Mouse (Mus musculus) hindbrain, embryonic 14.5 days (tissue): ENCODE data around the gene Krt80. TPM values are rescaled to one million over a fixed set of nuclear protein-coding genes. Genes with fewer than 3 reads are reported as not detected.

Experiments used
- ATAC-seq: fragments of 200-750 bp; cut with Nextera tagmentation; 2 replicates; pipeline ENCODE4 v1.8.0; 2017; ENCODE audit warnings: moderate number of reproducible peaks, mild to moderate bottlenecking, moderate TSS enrichment, moderate library complexity; ENCODE audit not compliant: low FRiP score
- DNase-seq: peaks from one replicate; pipeline ENCODE4 v3.0.0-alpha.2; 2015; ENCODE audit warnings: low spot score
- H3K27ac ChIP-seq: fragments of 300-500 bp; sonication (generic); 2 replicates; pipeline ENCODE4 v1.5.1; 2014; ENCODE audit warnings: mild to moderate bottlenecking, moderate library complexity
- H3K27me3 ChIP-seq: fragments of 300-500 bp; sonication (generic); 2 replicates; pipeline ENCODE4 v1.6.1; 2014; ENCODE audit warnings: mild to moderate bottlenecking, low read length, mixed read lengths; ENCODE audit not compliant: control insufficient read depth, insufficient read depth
- H3K36me3 ChIP-seq: fragments of 300-500 bp; sonication (generic); replicated peaks from 2 replicates; pipeline ENCODE4 v1.6.1; 2014; ENCODE audit not compliant: control insufficient read depth, insufficient read depth
- H3K4me1 ChIP-seq: fragments of 300-500 bp; sonication (generic); replicated peaks from 2 replicates; pipeline ENCODE4 v1.6.1; 2014; ENCODE audit warnings: antibody characterized with exemption, low read length, mixed read lengths; ENCODE audit not compliant: control insufficient read depth, insufficient read depth
- H3K4me2 ChIP-seq: fragments of 300-500 bp; sonication (generic); replicated peaks from 2 replicates; pipeline ENCODE4 v1.6.1; 2014; ENCODE audit warnings: mild to moderate bottlenecking, moderate library complexity
- H3K4me3 ChIP-seq: fragments of 300-500 bp; sonication (generic); replicated peaks from 2 replicates; pipeline ENCODE4 v1.5.1; 2014; ENCODE audit warnings: mild to moderate bottlenecking, low read length
- H3K9ac ChIP-seq: fragments of 300-500 bp; sonication (generic); 2 replicates; pipeline ENCODE4 v1.6.1; 2014
- H3K9me3 ChIP-seq: fragments of 300-500 bp; sonication (generic); 2 replicates; pipeline ENCODE4 v1.6.1; 2016; ENCODE audit warnings: low read length; ENCODE audit not compliant: control insufficient read depth
- WGBS: fragments of 180-500 bp; shearing (Covaris S2); extraction: QIAGEN DNeasy Blood & Tissue Kit; methylation state at CpG from one replicate; pipeline ENCODE4 v1.1.7; 2014; 5-methylcytosine and 5-hydroxymethylcytosine counted together
- polyA plus RNA-seq: library from polyadenylated mRNA; unstranded; fragments of >200 nt; fragmentation: Nextera tagmentation; extraction: Ambion mirVana; gene quantifications from 2 replicates; pipeline ENCODE4 v1.2.1, GENCODE M21; 2014

Krt80 gene
- polyA plus RNA-seq = 0.11 TPM in 1 of 2 replicates, not detected in the other

DNA sequence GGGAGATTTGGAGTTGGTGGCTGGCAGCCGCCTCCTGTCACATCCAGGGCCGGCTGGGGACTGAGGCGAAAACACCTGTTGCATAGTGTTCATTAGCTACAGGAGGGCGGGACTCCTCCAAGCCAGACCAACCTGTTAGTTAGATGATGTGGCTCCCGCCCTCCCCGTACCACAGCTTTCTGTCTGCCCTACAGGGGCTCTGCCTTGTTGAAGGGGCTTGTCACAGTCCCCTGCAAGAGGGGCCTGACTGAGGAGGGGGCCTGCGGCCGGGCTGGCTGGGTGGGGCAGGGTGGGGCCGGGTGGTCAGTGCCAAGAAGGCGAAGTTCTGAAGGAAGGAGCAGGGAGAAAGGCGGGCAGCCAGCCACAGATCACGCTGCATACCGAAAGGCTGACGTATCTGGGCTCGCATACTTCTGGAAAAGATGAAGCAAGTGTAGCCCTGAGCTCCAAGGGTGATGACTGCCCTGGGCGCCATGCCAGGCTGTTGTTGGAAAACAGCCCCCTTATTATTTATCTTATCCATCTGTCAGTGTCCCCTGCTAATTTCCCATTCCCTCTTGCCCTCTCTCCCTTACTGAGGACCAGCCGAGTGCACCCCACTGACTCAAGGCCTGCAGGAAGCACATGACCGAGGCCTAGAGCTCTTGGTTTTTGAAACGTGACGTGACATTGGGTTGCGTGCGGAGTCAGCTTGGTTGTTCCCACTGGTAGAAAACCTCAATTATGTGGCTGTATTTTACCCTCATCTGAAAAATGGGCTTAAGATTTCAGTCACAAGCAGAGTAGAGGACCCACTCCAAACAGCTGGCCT lies at the start of gene Krt80:
Gene Krt80, minus strand, starts transcription at position 62 of the 811 bp plus-strand sequence.
- Histone ChIP-seq H3K27ac (no peak within 1 kb of the TSS), H3K4me1 (no peaks in the 10 kb centered on the region), H3K4me2 (no peak within 1 kb of the TSS), H3K9ac (no peak within 1 kb of the TSS), H3K9me3 (no peaks in the 10 kb centered on the region), H3K4me3 (no peak within 1 kb of the TSS), H3K27me3 (no peaks in the 10 kb centered on the region), H3K36me3 (no peaks in the 10 kb centered on the region)
- ATAC-seq (no peak), DNase-seq (peak; percentile 49)
- 50% methylated on average over 22 of the region's 22 CpGs for WGBS

- Histone ChIP-seq H3K9ac (no peak overlapping the region), H3K27me3 (0 out of 2 replicates have a peak, but pooled peaks cover 1% of the 10 kb centered on the region), H3K36me3 (no peaks in the 10 kb centered on the region), H3K9me3 (no peaks in the 10 kb centered on the region), H3K4me1 (no peaks in the 10 kb centered on the region), H3K4me2 (no peak overlapping the region), H3K27ac (no peak overlapping the region), H3K4me3 (no peak overlapping the region)
- 79% methylated on average over 4 of the region's 4 CpGs for WGBS
- ATAC-seq (no peak), DNase-seq (no peak)
Measured at GRCm38 (mm10) chr15:101418950-101419349, 49.0 kb upstream of the Krt80 start.

GRCm38 (mm10) chr15:101414807-101415565 lies 45.0 kb upstream of the Krt80 start:
- DNase-seq (no peak), ATAC-seq (no peak)
- no peak overlapping the region for H3K4me2 ChIP-seq
- H3K27me3 ChIP-seq = peaks cover 8% of the 10 kb centered on the region; the same call in 1 of the 2 replicates
- no peak overlapping the region for H3K27ac ChIP-seq
- no peaks in the 10 kb centered on the region for H3K4me1 ChIP-seq
- H3K4me3 ChIP-seq = no peak overlapping the region
- H3K9ac ChIP-seq = no peak overlapping the region
- no peaks in the 10 kb centered on the region for H3K9me3 ChIP-seq
- WGBS = 51% methylated on average over 11 of the region's 11 CpGs
- no peaks in the 10 kb centered on the region for H3K36me3 ChIP-seq

DNA sequence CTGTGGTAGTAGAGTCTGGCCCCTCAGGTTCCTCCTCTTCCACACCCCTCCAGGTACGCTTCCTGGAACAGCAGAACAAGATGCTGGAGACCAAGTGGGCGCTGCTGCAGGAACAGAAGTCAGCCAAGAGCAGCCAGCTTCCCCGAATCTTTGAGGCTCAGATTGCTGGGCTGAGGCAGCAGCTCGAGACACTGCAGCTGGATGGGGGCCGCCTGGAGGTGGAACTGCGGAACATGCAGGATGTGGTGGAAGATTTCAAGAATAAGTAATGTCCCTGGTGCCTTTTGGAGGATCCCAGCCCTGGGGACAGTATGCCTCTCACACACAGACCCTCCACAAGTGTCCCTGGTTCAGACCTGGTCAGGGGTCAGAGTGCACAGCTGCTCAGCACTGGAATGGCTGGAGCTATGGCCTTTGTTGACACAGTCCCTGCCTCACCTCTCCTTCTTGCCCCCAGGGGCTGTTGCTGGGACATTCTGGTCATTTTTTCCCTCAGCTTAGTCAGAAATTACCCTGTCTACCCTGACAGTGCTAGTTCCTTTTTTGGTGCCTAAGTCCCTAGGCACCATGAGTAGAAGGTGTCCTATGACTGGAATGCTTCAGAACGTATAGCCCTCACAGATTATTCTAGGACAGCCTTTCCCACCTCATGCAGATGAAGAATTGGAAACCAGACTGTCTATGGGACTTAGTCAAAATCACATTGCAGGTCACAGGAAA lies 44.1 kb upstream of the Krt80 start:
- DNase-seq (no peak), ATAC-seq (no peak)
- Histone ChIP-seq H3K36me3 (no peaks in the 10 kb centered on the region), H3K9ac (no peak overlapping the region), H3K9me3 (no peaks in the 10 kb centered on the region), H3K27ac (no peak overlapping the region), H3K4me1 (no peaks in the 10 kb centered on the region), H3K27me3 (peaks cover 8% of the 10 kb centered on the region; the same call in 1 of the 2 replicates), H3K4me3 (no peak overlapping the region), H3K4me2 (no peak overlapping the region)
- 64% methylated on average over 7 of the region's 7 CpGs for WGBS

DNA sequence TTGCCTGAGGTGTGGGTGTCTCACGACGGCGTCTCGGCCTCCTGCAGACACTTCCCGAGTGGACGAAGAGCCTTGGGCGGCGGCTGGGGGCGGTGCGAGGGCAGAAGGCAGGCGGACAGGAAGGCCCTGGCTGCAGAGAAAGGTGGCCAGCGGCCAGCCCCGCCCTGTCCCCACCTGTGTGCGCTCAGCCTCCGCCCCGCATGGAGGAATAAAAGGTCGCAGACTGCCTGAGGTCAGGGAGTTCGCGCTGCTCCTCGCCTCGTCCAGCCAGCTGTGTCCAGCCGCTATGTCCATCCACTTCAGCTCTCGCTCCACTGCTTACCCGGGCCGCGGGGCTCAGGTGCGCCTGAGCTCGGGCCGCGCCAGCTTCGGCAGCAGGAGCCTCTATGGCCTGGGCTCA lies 42.2 kb upstream of the Krt80 start:
- H3K9ac ChIP-seq = no peak overlapping the region

GRCm38 (mm10) chr15:101410775-101411174 lies 40.8 kb upstream of the Krt80 start, which contains the start of gene Krt7:
TSS of gene Krt7 (plus strand) at chr15:101411043.
- no peak within 1 kb of the TSS for H3K4me2 ChIP-seq
- ATAC-seq = no peak
- no peak within 1 kb of the TSS for H3K4me3 ChIP-seq
- 41% methylated on average over 2 of the region's 2 CpGs for WGBS
- H3K9me3 ChIP-seq = no peaks in the 10 kb centered on the region
- H3K27ac ChIP-seq = no peak within 1 kb of the TSS
- H3K27me3 ChIP-seq = peaks cover 8% of the 10 kb centered on the region; the same call in 1 of the 2 replicates
- no peak within 1 kb of the TSS for H3K9ac ChIP-seq
- H3K36me3 ChIP-seq = no peaks in the 10 kb centered on the region
- no peaks in the 10 kb centered on the region for H3K4me1 ChIP-seq
- no peak for DNase-seq

More for the DNA sequence above, 42.2 kb upstream of the Krt80 start:
- no peak overlapping the region for H3K4me3 ChIP-seq
- 26% methylated on average over 31 of the region's 31 CpGs for WGBS
- H3K27me3 ChIP-seq = peaks cover 8% of the 10 kb centered on the region; the same call in 1 of the 2 replicates
- no peaks in the 10 kb centered on the region for H3K9me3 ChIP-seq
- no peaks in the 10 kb centered on the region for H3K36me3 ChIP-seq
- H3K27ac ChIP-seq = no peak overlapping the region
- no peaks in the 10 kb centered on the region for H3K4me1 ChIP-seq
- no peak overlapping the region for H3K4me2 ChIP-seq
- no peak for DNase-seq
- no peak for ATAC-seq

- Histone ChIP-seq H3K36me3 (no peaks in the 10 kb centered on the region), H3K27ac (no peak overlapping the region), H3K9ac (no peak overlapping the region), H3K4me3 (no peak overlapping the region), H3K9me3 (no peaks in the 10 kb centered on the region), H3K4me2 (no peak overlapping the region), H3K4me1 (no peaks in the 10 kb centered on the region), H3K27me3 (no peaks in the 10 kb centered on the region)
- ATAC-seq (no peak), DNase-seq (no peak)
- WGBS = 85% methylated on average over 8 of the region's 8 CpGs
Measured at GRCm38 (mm10) chr15:101398269-101398668, 28.3 kb upstream of the Krt80 start.

GRCm38 (mm10) chr15:101397683-101398082 lies 27.7 kb upstream of the Krt80 start:
- no peaks in the 10 kb centered on the region for H3K27me3 ChIP-seq
- no peak overlapping the region for H3K27ac ChIP-seq
- ATAC-seq (no peak), DNase-seq (no peak)
- H3K9ac ChIP-seq = no peak overlapping the region
- 94% methylated on average over 2 of the region's 2 CpGs for WGBS
- no peaks in the 10 kb centered on the region for H3K4me1 ChIP-seq
- H3K36me3 ChIP-seq = no peaks in the 10 kb centered on the region
- no peak overlapping the region for H3K4me3 ChIP-seq
- H3K9me3 ChIP-seq = no peaks in the 10 kb centered on the region
- no peak overlapping the region for H3K4me2 ChIP-seq

DNA sequence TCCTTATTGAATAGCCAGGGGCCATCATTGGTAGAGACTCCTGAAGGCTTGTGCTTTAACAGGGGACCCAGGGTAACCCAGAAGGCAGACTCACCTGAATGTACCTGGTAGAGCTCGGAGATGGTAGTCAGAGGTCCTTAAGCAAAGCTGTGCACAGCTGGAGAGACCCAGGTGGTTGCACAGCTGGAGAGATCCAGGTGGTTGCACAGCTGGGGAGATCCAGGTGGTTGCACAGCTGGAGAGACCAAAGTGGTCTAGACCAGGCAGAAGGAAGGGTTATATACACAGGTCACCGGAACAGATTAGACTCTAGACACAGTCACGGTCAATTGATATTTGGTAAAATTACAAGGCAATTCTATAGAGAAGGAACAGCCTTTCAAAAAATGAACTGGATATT lies 27.0 kb upstream of the Krt80 start:
- Histone ChIP-seq H3K36me3 (no peaks in the 10 kb centered on the region), H3K27me3 (no peaks in the 10 kb centered on the region), H3K9me3 (no peaks in the 10 kb centered on the region), H3K4me3 (no peak overlapping the region), H3K9ac (no peak overlapping the region), H3K4me1 (no peaks in the 10 kb centered on the region), H3K4me2 (no peak overlapping the region), H3K27ac (no peak overlapping the region)
- no peak for DNase-seq
- WGBS = 80% methylated on average over 3 of the region's 3 CpGs
- no peak for ATAC-seq
